Mouse (Mus musculus) spleen, postnatal 10 days (tissue): ENCODE results near the gene Anks1b.

Experiments
- DNase-seq, 2 experiments: peaks; one replicate each; pipeline ENCODE4 v3.0.0; 2021 to 2022; ENCODE audit warnings: low spot score in 2 of 2

Gene Anks1b

GRCm38 (mm10) chr10:90852432-90852831, 979.1 kb downstream of the Anks1b start:
- DNase-seq = no peak

- DNase-seq = no peak
Observed at GRCm38 (mm10) chr10:90856668-90857067, 983.4 kb downstream of the Anks1b start.

- DNase-seq = no peak
Observed at GRCm38 (mm10) chr10:90859665-90860523, 986.6 kb downstream of the Anks1b start.

GRCm38 (mm10) chr10:90863881-90864598, 990.7 kb downstream of the Anks1b start:
- no peak for DNase-seq

GRCm38 (mm10) chr10:90864599-90864889, 991.2 kb downstream of the Anks1b start:
- no peak for DNase-seq

GRCm38 (mm10) chr10:90873204-90873603, 999.9 kb downstream of the Anks1b start:
- DNase-seq = no peak

- no peak for DNase-seq
Observed at GRCm38 (mm10) chr10:90874166-90874565, 1000.9 kb downstream of the Anks1b start.

- no peak for DNase-seq
Observed at GRCm38 (mm10) chr10:90880854-90881560, 1007.7 kb downstream of the Anks1b start.

- DNase-seq = no peak
Observed at GRCm38 (mm10) chr10:90889566-90889965, 1016.3 kb downstream of the Anks1b start.

GRCm38 (mm10) chr10:90892728-90893127, 1019.4 kb downstream of the Anks1b start:
- DNase-seq = no peak

GRCm38 (mm10) chr10:90897894-90898293, 1024.6 kb downstream of the Anks1b start:
- DNase-seq = no peak

GRCm38 (mm10) chr10:90904185-90904584, 1030.9 kb downstream of the Anks1b start:
- no peak for DNase-seq

GRCm38 (mm10) chr10:90907381-90907780, 1034.1 kb downstream of the Anks1b start:
- no peak for DNase-seq

GRCm38 (mm10) chr10:90923476-90923875, 1050.2 kb downstream of the Anks1b start:
- DNase-seq = no peak

- DNase-seq = no peak
Observed at GRCm38 (mm10) chr10:90933088-90933487, 1059.8 kb downstream of the Anks1b start.

GRCm38 (mm10) chr10:90934678-90935077, 1061.4 kb downstream of the Anks1b start:
- DNase-seq = no peak

GRCm38 (mm10) chr10:90937721-90938460, 1064.6 kb downstream of the Anks1b start:
- DNase-seq = no peak

GRCm38 (mm10) chr10:90940521-90941520, 1067.5 kb downstream of the Anks1b start:
- DNase-seq = no peak

GRCm38 (mm10) chr10:90942001-90942700, 1068.8 kb downstream of the Anks1b start:
- no peak for DNase-seq

- DNase-seq = no peak
Observed at GRCm38 (mm10) chr10:90947043-90947442, 1073.7 kb downstream of the Anks1b start.
